Mouse (Mus musculus): ENCODE results near the gene Ltbp4. TPM values are rescaled to one million over a fixed set of nuclear protein-coding genes. Genes with fewer than 3 reads are reported as not detected.

Gene Ltbp4
- total and polyA plus RNA-seq, 2 experiments from 2014 or later: 13.6 to 44.3 TPM

GRCm38 (mm10) chr7:27298816-27299215 is 38.7 kb downstream of the Ltbp4 start:
- Histone ChIP-seq H3K27ac (ENCODE audit: low read depth, low read length) (no peak overlapping the region), H3K4me3 (ENCODE audit: low read depth, low read length) (no peak overlapping the region), H3K27me3 (ENCODE audit: insufficient read depth, low read length) (no peaks in the 10 kb centered on the region), H3K9ac (replicated peaks; ENCODE audit: low read length, poor library complexity, severe bottlenecking) (no peak overlapping the region), H3K4me2 (ENCODE audit: low read depth, low read length, poor library complexity, severe bottlenecking) (no peak overlapping the region), H3K36me3 (ENCODE audit: insufficient read depth, low read length) (no peaks in the 10 kb centered on the region), H3K4me1 (ENCODE audit: insufficient read depth, low read length) (no peaks in the 10 kb centered on the region), H3K9me3 (ENCODE audit: low read length) (no peaks in the 10 kb centered on the region)
- DNase-seq (ENCODE audit: low spot score) (peak; percentile 28), ATAC-seq (ENCODE audit: low FRiP score) (no peak)
- 89% methylated on average over 6 of the region's 6 CpGs for WGBS
- no peak for TF ChIP-seq CTCF (IDR thresholded peaks at IDR 0.05)

- no peak overlapping the region for H3K9ac ChIP-seq (replicated peaks; ENCODE audit: low read length, poor library complexity, severe bottlenecking)
- no peaks in the 10 kb centered on the region for H3K36me3 ChIP-seq (ENCODE audit: insufficient read depth, low read length)
- 88% methylated on average over 16 of the region's 16 CpGs for WGBS
- ATAC-seq (ENCODE audit: low FRiP score) (no peak), DNase-seq (ENCODE audit: low spot score) (no peak)
- H3K4me3 ChIP-seq (ENCODE audit: low read depth, low read length): no peak overlapping the region
- TF ChIP-seq CTCF (IDR thresholded peaks at IDR 0.05): no peak
- H3K9me3 ChIP-seq (ENCODE audit: low read length): no peaks in the 10 kb centered on the region
- H3K27ac ChIP-seq (ENCODE audit: low read depth, low read length): no peak overlapping the region
- no peaks in the 10 kb centered on the region for H3K27me3 ChIP-seq (ENCODE audit: insufficient read depth, low read length)
- no peaks in the 10 kb centered on the region for H3K4me1 ChIP-seq (ENCODE audit: insufficient read depth, low read length)
- H3K4me2 ChIP-seq (ENCODE audit: low read depth, low read length, poor library complexity, severe bottlenecking): no peak overlapping the region
These were observed 39.4 kb downstream of the Ltbp4 start for GRCm38 (mm10) chr7:27298033-27298610.

GRCm38 (mm10) chr7:27296518-27296917 is 41.0 kb downstream of the Ltbp4 start:
- no peaks in the 10 kb centered on the region for H3K36me3 ChIP-seq (ENCODE audit: insufficient read depth, low read length)

GRCm38 (mm10) chr7:27295956-27296355 is 41.5 kb downstream of the Ltbp4 start:
- no peak for TF ChIP-seq CTCF (IDR thresholded peaks at IDR 0.05)
- Histone ChIP-seq H3K27me3 (ENCODE audit: insufficient read depth, low read length) (no peaks in the 10 kb centered on the region), H3K4me3 (ENCODE audit: low read depth, low read length) (no peak overlapping the region), H3K9me3 (ENCODE audit: low read length) (no peaks in the 10 kb centered on the region), H3K4me1 (ENCODE audit: insufficient read depth, low read length) (no peaks in the 10 kb centered on the region), H3K4me2 (ENCODE audit: low read depth, low read length, poor library complexity, severe bottlenecking) (no peak overlapping the region), H3K36me3 (ENCODE audit: insufficient read depth, low read length) (no peaks in the 10 kb centered on the region), H3K9ac (replicated peaks; ENCODE audit: low read length, poor library complexity, severe bottlenecking) (no peak overlapping the region), H3K27ac (ENCODE audit: low read depth, low read length) (no peak overlapping the region)
- ATAC-seq (ENCODE audit: low FRiP score): no peak
- DNase-seq (ENCODE audit: low spot score): no peak
- 90% methylated on average over 4 of the region's 4 CpGs for WGBS

More at GRCm38 (mm10) chr7:27296518-27296917, 41.0 kb downstream of the Ltbp4 start:
- no peak for TF ChIP-seq CTCF (IDR thresholded peaks at IDR 0.05)
- Histone ChIP-seq H3K27me3 (ENCODE audit: insufficient read depth, low read length) (no peaks in the 10 kb centered on the region), H3K9me3 (ENCODE audit: low read length) (no peaks in the 10 kb centered on the region), H3K9ac (replicated peaks; ENCODE audit: low read length, poor library complexity, severe bottlenecking) (no peak overlapping the region), H3K4me2 (ENCODE audit: low read depth, low read length, poor library complexity, severe bottlenecking) (no peak overlapping the region), H3K27ac (ENCODE audit: low read depth, low read length) (no peak overlapping the region), H3K4me1 (ENCODE audit: insufficient read depth, low read length) (no peaks in the 10 kb centered on the region), H3K4me3 (ENCODE audit: low read depth, low read length) (no peak overlapping the region)
- ATAC-seq (ENCODE audit: low FRiP score): no peak
- DNase-seq (ENCODE audit: low spot score): no peak
- 91% methylated on average over 4 of the region's 4 CpGs for WGBS

GRCm38 (mm10) chr7:27291795-27292466 is 45.6 kb downstream of the Ltbp4 start:
- no peak for ATAC-seq (ENCODE audit: low FRiP score)
- DNase-seq (ENCODE audit: low spot score): no peak
- no peaks in the 10 kb centered on the region for H3K4me1 ChIP-seq (ENCODE audit: insufficient read depth, low read length)
- H3K36me3 ChIP-seq (ENCODE audit: insufficient read depth, low read length): no peaks in the 10 kb centered on the region
- no peaks in the 10 kb centered on the region for H3K9me3 ChIP-seq (ENCODE audit: low read length)
- H3K27ac ChIP-seq (ENCODE audit: low read depth, low read length): no peak overlapping the region
- no peak overlapping the region for H3K9ac ChIP-seq (replicated peaks; ENCODE audit: low read length, poor library complexity, severe bottlenecking)
- H3K4me3 ChIP-seq (ENCODE audit: low read depth, low read length): no peak overlapping the region
- no peak for TF ChIP-seq CTCF (IDR thresholded peaks at IDR 0.05)
- no peaks in the 10 kb centered on the region for H3K27me3 ChIP-seq (ENCODE audit: insufficient read depth, low read length)
- WGBS: 72% methylated on average over 12 of the region's 12 CpGs
- H3K4me2 ChIP-seq (ENCODE audit: low read depth, low read length, poor library complexity, severe bottlenecking): no peak overlapping the region

GRCm38 (mm10) chr7:27290555-27290954 is 46.9 kb downstream of the Ltbp4 start:
- H3K4me2 ChIP-seq (ENCODE audit: low read depth, low read length, poor library complexity, severe bottlenecking): no peak overlapping the region
- WGBS: 64% methylated on average over 2 of the region's 2 CpGs
- no peaks in the 10 kb centered on the region for H3K4me1 ChIP-seq (ENCODE audit: insufficient read depth, low read length)
- H3K9ac ChIP-seq (replicated peaks; ENCODE audit: low read length, poor library complexity, severe bottlenecking): no peak overlapping the region
- H3K36me3 ChIP-seq (ENCODE audit: insufficient read depth, low read length): no peaks in the 10 kb centered on the region
- H3K9me3 ChIP-seq (ENCODE audit: low read length): no peaks in the 10 kb centered on the region
- no peak for TF ChIP-seq CTCF (IDR thresholded peaks at IDR 0.05)
- no peaks in the 10 kb centered on the region for H3K27me3 ChIP-seq (ENCODE audit: insufficient read depth, low read length)
- ATAC-seq (ENCODE audit: low FRiP score) (no peak), DNase-seq (ENCODE audit: low spot score) (no peak)
- H3K27ac ChIP-seq (ENCODE audit: low read depth, low read length): no peak overlapping the region
- H3K4me3 ChIP-seq (ENCODE audit: low read depth, low read length): no peak overlapping the region

Data from midbrain, postnatal 0 days (tissue).